Mouse (Mus musculus): ENCODE results near the gene Necab2. TPM values are rescaled to one million over a fixed set of nuclear protein-coding genes. Genes with fewer than 3 reads are reported as not detected.

Necab2 gene
- polyA plus RNA-seq, 1 experiment from 2014 or later: 0.75 TPM

DNA sequence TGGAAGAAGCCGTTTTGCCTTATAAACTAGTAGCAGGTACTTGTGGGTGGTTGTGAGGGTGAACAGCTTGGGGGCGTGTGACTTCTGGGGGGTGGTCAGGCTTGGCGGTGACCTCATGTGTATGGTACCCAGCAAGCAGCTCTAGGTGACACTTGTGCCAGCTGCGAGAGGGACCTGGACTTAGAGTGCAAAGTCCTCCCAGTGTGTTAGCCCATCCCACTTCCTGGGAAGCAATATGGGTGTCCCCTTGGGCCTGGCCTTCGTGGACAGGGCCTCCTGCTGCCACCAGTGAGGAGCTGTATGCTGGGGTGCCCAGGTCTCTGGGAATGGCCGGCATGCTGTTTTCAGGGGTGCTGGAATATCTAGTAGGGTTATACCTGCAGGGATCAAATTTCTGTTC, 7.6 kb upstream of the Necab2 start:
- H3K9ac ChIP-seq: no peak overlapping the region
- no peak for ATAC-seq (ENCODE audit: insufficient number of reproducible peaks, low FRiP score)
- peaks cover 34% of the 10 kb centered on the region for H3K27me3 ChIP-seq (replicated peaks)
- no peak overlapping the region for H3K27ac ChIP-seq (ENCODE audit: poor library complexity, severe bottlenecking)
- WGBS: 82% methylated on average over 6 of the region's 6 CpGs
- H3K9me3 ChIP-seq (replicated peaks): no peaks in the 10 kb centered on the region
- peaks cover 24% of the 10 kb centered on the region for H3K4me1 ChIP-seq (replicated peaks)
- H3K4me3 ChIP-seq: no peak overlapping the region
- no peaks in the 10 kb centered on the region for H3K36me3 ChIP-seq
- H3K4me2 ChIP-seq: no peak overlapping the region

- no peak for ATAC-seq (ENCODE audit: insufficient number of reproducible peaks, low FRiP score)
- Histone ChIP-seq H3K27me3 (replicated peaks) (peaks cover 38% of the 10 kb centered on the region), H3K36me3 (no peaks in the 10 kb centered on the region), H3K4me1 (replicated peaks) (peaks cover 24% of the 10 kb centered on the region), H3K9ac (no peak overlapping the region), H3K4me3 (no peak overlapping the region), H3K9me3 (replicated peaks) (no peaks in the 10 kb centered on the region), H3K27ac (ENCODE audit: poor library complexity, severe bottlenecking) (no peak overlapping the region), H3K4me2 (no peak overlapping the region)
- WGBS: 83% methylated on average over 2 of the region's 2 CpGs
Measured at GRCm38 (mm10) chr8:119439424-119439823, 7.1 kb upstream of the Necab2 start.

DNA sequence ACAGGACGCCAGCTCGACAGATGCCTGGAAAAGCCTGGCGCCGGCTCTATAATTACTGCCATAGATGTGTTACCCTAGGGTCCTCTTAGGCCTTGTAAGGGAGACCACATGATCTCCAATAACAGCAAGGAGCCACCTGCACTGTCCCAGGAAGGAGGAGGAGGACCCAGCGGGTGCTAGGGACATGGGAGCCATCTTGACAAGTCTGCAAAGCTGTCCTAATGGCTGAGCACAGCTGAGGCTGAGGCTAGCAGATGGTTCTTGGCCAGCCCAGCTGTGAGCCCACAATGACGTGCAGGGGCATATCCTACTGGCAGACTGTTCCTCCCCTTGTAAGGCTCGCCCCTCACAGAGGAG, 6.6 kb upstream of the Necab2 start:
- WGBS: 73% methylated on average over 7 of the region's 7 CpGs
- no peak for ATAC-seq (ENCODE audit: insufficient number of reproducible peaks, low FRiP score)
- H3K36me3 ChIP-seq: no peaks in the 10 kb centered on the region
- no peak overlapping the region for H3K4me3 ChIP-seq
- H3K4me2 ChIP-seq: no peak overlapping the region
- peaks cover 24% of the 10 kb centered on the region for H3K4me1 ChIP-seq (replicated peaks)
- H3K9ac ChIP-seq: 0 out of 2 replicates have a peak overlapping the region, but pooled peaks have one; percentile 33
- H3K9me3 ChIP-seq (replicated peaks): no peaks in the 10 kb centered on the region
- H3K27me3 ChIP-seq (replicated peaks): peaks cover 40% of the 10 kb centered on the region
- no peak overlapping the region for H3K27ac ChIP-seq (ENCODE audit: poor library complexity, severe bottlenecking)

DNA sequence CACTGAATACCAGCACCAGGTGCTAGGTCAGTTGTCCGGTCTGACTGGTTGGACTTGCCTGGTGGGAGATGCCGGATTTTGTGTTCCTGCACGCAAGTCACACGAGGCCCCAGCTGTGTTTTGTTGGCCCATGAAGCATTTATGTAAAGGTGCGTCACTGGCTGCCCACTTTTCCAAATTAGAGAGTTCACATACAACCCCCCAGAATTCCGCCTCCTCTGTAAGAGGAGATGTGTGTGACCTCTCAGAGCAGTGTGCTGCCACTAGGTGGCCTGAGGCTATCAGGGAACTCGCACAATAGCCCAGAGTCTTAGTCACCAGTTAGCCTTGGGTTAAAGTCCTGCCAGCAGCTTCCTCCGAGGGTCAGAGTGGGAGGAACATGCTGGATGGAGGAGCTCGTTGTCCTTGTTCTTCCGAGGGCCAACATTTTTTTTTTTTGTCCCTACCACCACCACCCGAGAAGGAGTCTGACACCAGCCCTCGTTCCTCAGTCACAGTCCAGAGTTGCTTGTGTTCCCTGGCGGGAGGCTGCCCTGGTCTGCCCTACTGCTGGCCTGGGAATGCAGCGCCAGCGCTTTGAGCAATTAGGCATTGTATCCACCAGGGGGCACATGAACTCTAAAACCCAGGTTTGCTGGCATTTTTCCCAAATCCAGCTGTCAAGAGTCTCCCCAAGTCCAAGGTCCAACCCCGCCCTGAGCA, 6.1 kb upstream of the Necab2 start:
- no peak overlapping the region for H3K4me3 ChIP-seq
- no peaks in the 10 kb centered on the region for H3K36me3 ChIP-seq
- H3K9ac ChIP-seq: 0 out of 2 replicates have a peak overlapping the region, but pooled peaks have one; percentile 33
- peak; percentile 54; the same call in 1 of the 2 replicates for ATAC-seq (ENCODE audit: insufficient number of reproducible peaks, low FRiP score)
- H3K27ac ChIP-seq (ENCODE audit: poor library complexity, severe bottlenecking): no peak overlapping the region
- peaks cover 45% of the 10 kb centered on the region for H3K27me3 ChIP-seq (replicated peaks)
- H3K9me3 ChIP-seq (replicated peaks): no peaks in the 10 kb centered on the region
- peak overlapping the region; percentile 38; the same call in 1 of the 2 replicates for H3K4me2 ChIP-seq
- WGBS: 16% methylated on average over 16 of the region's 16 CpGs
- H3K4me1 ChIP-seq (replicated peaks): peaks cover 24% of the 10 kb centered on the region

DNA sequence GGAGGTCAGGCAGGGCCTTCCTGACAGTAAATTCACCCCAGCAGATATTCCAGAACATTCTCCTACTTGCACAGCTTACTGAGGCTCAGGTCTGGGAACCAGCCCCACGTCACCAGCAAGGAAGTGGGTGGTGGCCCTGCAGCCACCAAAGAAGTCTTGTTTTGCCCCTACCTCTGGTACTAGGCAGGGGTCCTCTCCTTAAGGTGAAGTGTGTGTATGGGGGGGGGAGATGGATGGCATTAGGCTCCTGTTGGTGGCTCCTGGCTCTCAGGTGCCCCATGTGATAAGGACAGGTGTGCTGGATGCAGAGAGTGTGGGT, 5.6 kb upstream of the Necab2 start:
- H3K9ac ChIP-seq: 0 out of 2 replicates have a peak overlapping the region, but pooled peaks have one; percentile 3
- peaks cover 24% of the 10 kb centered on the region for H3K4me1 ChIP-seq (replicated peaks)
- no peak overlapping the region for H3K27ac ChIP-seq (ENCODE audit: poor library complexity, severe bottlenecking)
- 35% methylated on average over 1 of the region's 1 CpGs for WGBS
- peak overlapping the region; percentile 38; the same call in 1 of the 2 replicates for H3K4me2 ChIP-seq
- H3K27me3 ChIP-seq (replicated peaks): peaks cover 50% of the 10 kb centered on the region
- no peaks in the 10 kb centered on the region for H3K9me3 ChIP-seq (replicated peaks)
- ATAC-seq (ENCODE audit: insufficient number of reproducible peaks, low FRiP score): peak; percentile 11; the same call in 1 of the 2 replicates
- H3K4me3 ChIP-seq: no peak overlapping the region
- H3K36me3 ChIP-seq: no peaks in the 10 kb centered on the region

DNA sequence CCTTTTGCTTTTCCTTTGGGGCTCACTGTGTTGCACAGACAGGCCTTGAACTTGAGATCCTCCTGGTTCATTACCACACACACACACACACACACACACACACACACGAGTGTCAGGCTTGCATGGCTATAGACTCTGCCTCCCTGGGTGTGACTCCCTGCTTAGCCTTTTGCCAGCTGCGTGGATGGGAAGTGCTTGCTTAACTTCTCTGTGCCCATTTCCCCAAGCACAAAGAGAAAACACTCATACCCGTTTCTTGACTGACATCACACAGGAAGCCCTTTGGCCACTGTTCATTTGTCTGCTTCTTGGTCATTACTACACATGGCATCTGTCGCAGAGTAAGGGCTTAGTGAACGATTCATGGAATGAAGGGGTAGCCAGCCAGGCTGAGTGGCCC, 4.5 kb upstream of the Necab2 start:
- H3K4me2 ChIP-seq: no peak overlapping the region
- peaks cover 53% of the 10 kb centered on the region for H3K27me3 ChIP-seq (replicated peaks)
- no peak for ATAC-seq (ENCODE audit: insufficient number of reproducible peaks, low FRiP score)
- no peak overlapping the region for H3K9ac ChIP-seq
- H3K36me3 ChIP-seq: no peaks in the 10 kb centered on the region
- 63% methylated on average over 5 of the region's 5 CpGs for WGBS
- no peak overlapping the region for H3K4me3 ChIP-seq
- no peaks in the 10 kb centered on the region for H3K9me3 ChIP-seq (replicated peaks)
- H3K27ac ChIP-seq (ENCODE audit: poor library complexity, severe bottlenecking): no peak overlapping the region
- H3K4me1 ChIP-seq (replicated peaks): peaks cover 17% of the 10 kb centered on the region

DNA sequence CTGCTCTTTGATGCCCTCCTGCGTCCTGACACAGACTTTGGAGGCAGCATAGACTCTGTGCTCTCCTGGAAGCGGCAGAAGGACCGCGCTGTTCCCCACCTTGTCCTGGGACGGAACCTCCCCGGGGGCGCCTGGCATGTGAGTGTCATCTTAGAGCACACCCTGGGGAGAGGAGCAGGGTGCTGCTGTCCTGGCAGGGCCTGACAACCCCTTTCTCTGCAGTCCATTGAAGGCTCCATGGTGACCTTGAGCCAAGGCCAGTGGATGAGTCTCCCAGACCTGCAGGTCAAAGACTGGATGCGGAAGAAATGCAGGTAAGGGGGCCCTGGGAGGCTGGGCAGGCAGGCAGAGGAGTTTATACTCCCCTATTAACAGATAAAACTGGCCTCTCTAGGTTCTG, 3.5 kb upstream of the Necab2 start:
- Histone ChIP-seq H3K9ac (no peak overlapping the region), H3K36me3 (no peaks in the 10 kb centered on the region), H3K4me2 (no peak overlapping the region), H3K4me1 (replicated peaks) (peaks cover 15% of the 10 kb centered on the region), H3K9me3 (replicated peaks) (no peaks in the 10 kb centered on the region), H3K4me3 (no peak overlapping the region), H3K27ac (ENCODE audit: poor library complexity, severe bottlenecking) (no peak overlapping the region), H3K27me3 (replicated peaks) (peaks cover 63% of the 10 kb centered on the region)
- ATAC-seq (ENCODE audit: insufficient number of reproducible peaks, low FRiP score): no peak
- 87% methylated on average over 8 of the region's 8 CpGs for WGBS

DNA sequence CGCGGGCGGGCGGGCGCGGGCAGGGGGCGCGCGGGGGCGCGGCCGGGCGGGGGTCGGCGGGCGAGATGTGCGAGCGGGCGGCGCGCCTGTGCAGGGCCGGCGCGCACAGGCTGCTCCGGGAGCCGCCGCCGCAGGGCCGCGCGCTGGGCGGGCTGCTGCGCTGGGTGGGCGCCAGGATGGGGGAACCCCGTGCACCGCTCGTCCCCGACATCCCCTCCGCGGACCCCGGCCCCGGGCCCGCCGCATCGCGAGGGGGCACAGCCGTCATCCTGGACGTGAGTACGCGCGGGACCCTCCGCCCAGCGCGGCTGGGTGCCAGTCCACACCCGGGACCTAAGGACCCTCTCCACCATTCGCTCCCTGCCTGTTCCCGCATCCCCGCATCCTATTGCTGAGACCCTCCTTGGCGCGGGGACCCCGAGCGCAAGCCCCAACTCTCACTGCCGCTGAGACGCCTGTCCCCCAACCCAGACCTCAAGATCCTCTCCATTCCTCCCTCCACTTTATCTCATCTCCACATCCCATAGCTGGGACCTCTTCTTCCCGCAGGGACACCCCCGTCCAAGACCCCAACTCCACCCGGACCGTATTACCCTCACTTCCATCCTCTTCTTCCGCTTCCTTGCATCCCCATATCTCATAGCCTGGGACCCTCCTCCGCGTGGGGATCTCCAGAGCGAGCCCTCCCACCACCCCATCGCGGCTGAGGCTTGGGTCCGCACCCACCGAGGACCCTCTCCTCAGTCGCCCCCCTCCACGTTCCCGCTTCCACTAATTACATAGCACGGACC, 666 bp downstream of the Necab2 start:
- Histone ChIP-seq H3K27me3 (replicated peaks) (peaks cover 85% of the 10 kb centered on the region), H3K4me1 (replicated peaks) (peaks cover 3% of the 10 kb centered on the region; the same call in 1 of the 2 replicates), H3K36me3 (no peaks in the 10 kb centered on the region), H3K27ac (ENCODE audit: poor library complexity, severe bottlenecking) (no peak overlapping the region), H3K4me3 (peak overlapping the region; percentile 65), H3K9ac (peak overlapping the region; percentile 73), H3K4me2 (peak overlapping the region; percentile 97), H3K9me3 (replicated peaks) (no peaks in the 10 kb centered on the region)
- WGBS: 2% methylated on average over 57 of the region's 80 CpGs
- ATAC-seq (ENCODE audit: insufficient number of reproducible peaks, low FRiP score): peak; percentile 34

DNA sequence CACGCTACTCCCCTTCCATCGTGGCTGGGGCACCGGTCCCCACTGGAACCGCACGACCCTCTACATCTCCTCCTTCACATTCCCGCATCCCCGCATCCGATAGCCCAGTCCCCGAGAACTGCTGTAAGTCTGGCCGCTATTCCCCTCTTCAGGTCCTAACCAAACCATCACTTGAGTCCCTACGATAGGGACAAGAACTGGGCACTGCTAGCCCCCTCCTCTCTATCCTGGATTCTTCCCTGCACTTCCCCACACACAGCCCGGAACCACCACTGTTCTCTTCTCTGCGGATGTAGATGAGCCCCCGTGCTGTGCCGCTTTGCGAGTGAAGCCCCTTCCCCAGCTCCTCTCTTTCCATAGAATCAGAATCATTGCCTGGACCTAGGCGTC, 1.3 kb downstream of the Necab2 start:
- Histone ChIP-seq H3K9ac (no peak overlapping the region), H3K4me1 (replicated peaks) (peaks cover 3% of the 10 kb centered on the region; the same call in 1 of the 2 replicates), H3K4me2 (peak overlapping the region; percentile 97), H3K27me3 (replicated peaks) (peaks cover 85% of the 10 kb centered on the region), H3K4me3 (peak overlapping the region; percentile 65; the same call in 1 of the 2 replicates), H3K27ac (ENCODE audit: poor library complexity, severe bottlenecking) (no peak overlapping the region), H3K9me3 (replicated peaks) (no peaks in the 10 kb centered on the region), H3K36me3 (no peaks in the 10 kb centered on the region)
- 3% methylated on average over 17 of the region's 17 CpGs for WGBS
- ATAC-seq (ENCODE audit: insufficient number of reproducible peaks, low FRiP score): no peak

- Histone ChIP-seq H3K27ac (ENCODE audit: poor library complexity, severe bottlenecking) (no peak overlapping the region), H3K9ac (no peak overlapping the region; the same call in 1 of the 2 replicates), H3K36me3 (no peaks in the 10 kb centered on the region), H3K4me2 (no peak overlapping the region), H3K27me3 (replicated peaks) (peaks cover 87% of the 10 kb centered on the region), H3K4me1 (replicated peaks) (peaks cover 3% of the 10 kb centered on the region; the same call in 1 of the 2 replicates), H3K4me3 (no peak overlapping the region), H3K9me3 (replicated peaks) (no peaks in the 10 kb centered on the region)
- ATAC-seq (ENCODE audit: insufficient number of reproducible peaks, low FRiP score): no peak
- 72% methylated on average over 12 of the region's 12 CpGs for WGBS
Measured at GRCm38 (mm10) chr8:119449627-119450026, 3.1 kb downstream of the Necab2 start.

- H3K4me2 ChIP-seq: no peak overlapping the region
- no peaks in the 10 kb centered on the region for H3K36me3 ChIP-seq
- no peak overlapping the region for H3K9ac ChIP-seq
- peaks cover 72% of the 10 kb centered on the region for H3K27me3 ChIP-seq (replicated peaks)
- no peaks in the 10 kb centered on the region for H3K9me3 ChIP-seq (replicated peaks)
- ATAC-seq (ENCODE audit: insufficient number of reproducible peaks, low FRiP score): no peak
- WGBS: 85% methylated on average over 4 of the region's 4 CpGs
- peaks cover 14% of the 10 kb centered on the region for H3K4me1 ChIP-seq (replicated peaks)
- H3K4me3 ChIP-seq: no peak overlapping the region
- H3K27ac ChIP-seq (ENCODE audit: poor library complexity, severe bottlenecking): no peak overlapping the region
Measured at GRCm38 (mm10) chr8:119451131-119451530, 4.6 kb downstream of the Necab2 start.
